Mouse (Mus musculus) olfactory bulb, adult 2 months (tissue): ENCODE measurements around the gene Apoc1. TPM values are rescaled to one million over a fixed set of nuclear protein-coding genes. Genes with fewer than 3 reads are reported as not detected.

ENCODE experiments used
- H3K27ac ChIP-seq: fragments of 200-500 bp; 2 replicates; pipeline ENCODE4 v1.5.1; 2012; ENCODE audit warnings: low read depth, low read length; ENCODE audit not compliant: insufficient read depth
- H3K4me1 ChIP-seq: fragments of 200-500 bp; 2 replicates; pipeline ENCODE4 v1.6.1; 2012; ENCODE audit warnings: low read length; ENCODE audit not compliant: control insufficient read depth, insufficient read depth
- H3K4me3 ChIP-seq: fragments of 200-500 bp; 2 replicates; pipeline ENCODE4 v1.5.1; 2012; ENCODE audit warnings: mild to moderate bottlenecking, low read depth, low read length, moderate library complexity; ENCODE audit not compliant: insufficient read depth
- CTCF ChIP-seq: fragments of 200-500 bp; IDR thresholded peaks from 2 replicates; pipeline ENCODE4 v1.5.1; 2012; ENCODE audit warnings: low read depth, mild to moderate bottlenecking, low read length, moderate library complexity; ENCODE audit not compliant: insufficient read depth
- POLR2A ChIP-seq: fragments of 200-500 bp; IDR thresholded peaks from 2 replicates; pipeline ENCODE4 v1.6.1; 2012; ENCODE audit warnings: mild to moderate bottlenecking, low read depth, low read length, moderate library complexity; ENCODE audit not compliant: insufficient read depth
- WGBS: fragments of 180-500 bp; shearing (Covaris S2); methylation state at CpG from one replicate; pipeline ENCODE4 v1.1.7; 2018; 5-methylcytosine and 5-hydroxymethylcytosine counted together
- polyA plus RNA-seq: library from polyadenylated mRNA; stranded (reverse); fragments of >200 nt; gene quantifications from 2 replicates; pipeline ENCODE4 v1.2.4, GENCODE M21; 2012; ENCODE audit warnings: low replicate concordance; ENCODE audit not compliant: missing spikeins, insufficient read depth, insufficient read length

Apoc1 gene
- polyA plus RNA-seq, 1 experiment, result not detected

DNA sequence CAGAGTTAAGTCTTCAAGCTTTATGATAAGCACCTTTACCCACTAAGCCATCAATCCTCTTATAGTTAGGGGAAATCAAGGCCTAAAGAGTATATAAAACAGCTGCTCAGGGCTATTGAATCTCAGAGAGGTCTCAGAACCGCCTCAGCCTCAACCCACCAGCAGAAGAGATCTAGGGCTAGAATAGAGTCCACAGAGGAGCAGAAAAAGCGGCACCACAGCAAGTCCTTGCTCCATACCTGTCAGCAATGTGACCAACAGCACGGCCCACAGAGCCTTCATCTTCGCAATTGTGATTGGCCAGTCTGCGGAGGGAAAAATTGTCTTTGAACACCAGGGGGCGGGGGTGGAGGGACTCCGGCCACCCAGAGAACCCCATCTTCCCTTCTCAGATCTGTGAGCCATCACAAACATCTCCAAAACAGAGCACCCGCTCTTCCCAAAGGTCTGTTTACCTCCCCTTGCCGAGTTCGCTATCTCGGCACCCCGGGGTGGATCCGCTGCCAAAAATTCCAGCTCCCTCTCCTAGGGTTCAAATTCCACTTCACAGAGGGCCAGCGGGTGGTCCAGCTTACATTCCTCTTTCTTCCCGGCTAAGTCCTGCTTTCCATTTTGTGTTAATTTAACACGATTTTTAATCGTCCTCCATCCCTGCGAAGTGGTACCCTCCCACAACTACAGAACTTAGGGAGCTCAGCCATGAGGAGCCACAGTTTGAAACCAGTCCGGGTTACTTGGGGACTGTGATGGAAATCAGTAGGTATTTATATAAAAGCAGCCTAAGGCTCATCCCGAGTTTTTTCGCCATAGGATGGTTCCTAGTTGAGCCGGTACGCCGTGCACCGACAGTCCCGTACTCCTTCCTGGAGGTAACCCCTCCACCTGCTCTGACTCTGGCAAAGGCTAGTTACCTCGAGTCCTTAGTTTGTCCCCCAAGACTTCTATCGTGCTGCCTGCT lies 5.8 kb upstream of the Apoc1 start:
- WGBS, result 11% methylated on average over 28 of the region's 28 CpGs
- Histone ChIP-seq H3K27ac (peak overlapping the region; percentile 20), H3K4me3 (peak overlapping the region; percentile 38), H3K4me1 (peaks cover 23% of the 10 kb centered on the region)
- TF ChIP-seq CTCF (no peak), POLR2A (no peak)

DNA sequence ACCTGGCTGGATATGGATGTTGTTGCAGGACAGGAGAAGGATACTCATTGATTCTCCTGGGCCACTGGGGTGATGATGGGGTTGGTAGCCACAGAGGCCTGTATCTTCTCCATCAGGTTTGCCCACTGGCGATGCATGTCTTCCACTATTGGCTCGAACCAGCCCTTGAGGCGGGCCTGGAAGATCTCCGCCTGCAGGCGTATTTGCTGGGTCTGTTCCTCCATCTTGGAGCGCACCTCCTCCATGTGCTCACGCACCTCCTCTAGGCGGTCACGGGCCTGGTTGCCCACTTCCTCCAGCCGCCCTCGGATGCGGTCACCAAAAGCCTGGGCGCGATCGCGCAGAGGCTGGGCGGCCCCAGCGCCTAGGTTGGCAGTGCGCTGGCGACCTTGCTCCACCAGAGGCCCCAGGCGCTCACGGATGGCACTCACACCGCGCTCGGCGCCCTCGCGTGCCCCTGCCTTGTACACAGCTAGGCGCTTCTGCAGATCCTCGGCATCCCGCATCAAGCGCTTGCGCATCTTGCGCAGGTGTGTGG lies 3.9 kb upstream of the Apoc1 start:
- Histone ChIP-seq H3K4me1 (peaks cover 32% of the 10 kb centered on the region), H3K4me3 (peak overlapping the region; percentile 25), H3K27ac (no peak overlapping the region)
- TF ChIP-seq CTCF, result no peak
- TF ChIP-seq POLR2A, result no peak
- WGBS, result 94% methylated on average over 34 of the region's 34 CpGs

DNA sequence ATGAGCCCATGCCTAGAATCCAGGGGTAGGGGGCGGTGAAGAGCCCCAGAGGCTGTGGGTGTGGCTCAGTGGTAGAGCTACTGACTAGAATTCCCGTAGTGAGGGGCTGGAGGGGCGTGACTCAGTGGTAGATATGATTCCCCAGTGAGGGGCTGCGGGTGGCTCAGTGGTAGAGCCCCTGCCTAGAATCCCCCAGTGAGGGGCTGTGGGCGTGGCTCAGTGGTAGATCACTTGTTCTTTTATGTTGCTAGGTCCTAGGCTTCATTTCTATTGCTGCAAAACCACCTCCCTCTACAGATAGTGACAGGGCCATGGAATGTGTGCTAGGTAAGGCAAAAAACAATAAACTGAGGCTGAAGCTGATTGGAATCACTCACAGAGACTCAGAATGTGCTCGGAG lies 3.4 kb upstream of the Apoc1 start:
- Histone ChIP-seq H3K27ac (no peak overlapping the region), H3K4me1 (peaks cover 30% of the 10 kb centered on the region), H3K4me3 (no peak overlapping the region)
- WGBS, result 86% methylated on average over 6 of the region's 6 CpGs
- TF ChIP-seq CTCF (no peak), POLR2A (no peak)

GRCm38 (mm10) chr7:19695213-19695594 lies 2.7 kb upstream of the Apoc1 start:
- TF ChIP-seq CTCF, result no peak
- Histone ChIP-seq H3K27ac (peak overlapping the region; percentile 15; the same call in 1 of the 2 replicates), H3K4me1 (peaks cover 29% of the 10 kb centered on the region), H3K4me3 (no peak overlapping the region)
- 56% methylated on average over 8 of the region's 8 CpGs for WGBS

GRCm38 (mm10) chr7:19694336-19695212 lies 2.1 kb upstream of the Apoc1 start:
- H3K4me3 ChIP-seq, result no peak overlapping the region
- peaks cover 29% of the 10 kb centered on the region for H3K4me1 ChIP-seq
- TF ChIP-seq CTCF (no peak), POLR2A (no peak)
- H3K27ac ChIP-seq, result peak overlapping the region; percentile 17; the same call in 1 of the 2 replicates
- WGBS, result 62% methylated on average over 10 of the region's 10 CpGs

DNA sequence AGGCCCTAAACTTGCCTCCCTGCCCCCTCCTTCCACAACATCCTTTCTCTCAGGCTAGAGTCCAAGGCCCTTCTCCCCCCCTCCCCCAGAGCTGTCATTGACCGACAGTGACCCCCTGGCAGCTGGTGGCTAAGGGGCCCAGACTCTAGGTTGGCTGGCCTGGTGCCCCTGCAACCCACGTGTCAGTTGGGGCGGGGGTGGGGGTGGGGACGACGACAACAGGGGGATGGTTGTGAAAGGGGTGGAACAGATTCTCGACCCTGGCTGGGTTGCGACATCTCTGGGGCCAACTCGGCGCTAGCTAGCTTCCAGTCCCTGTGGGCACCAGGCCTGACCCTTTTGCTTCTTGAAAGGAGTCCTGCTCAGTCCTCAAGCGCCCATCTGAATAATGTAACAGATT lies 961 bp upstream of the Apoc1 start:
- TF ChIP-seq CTCF, result no peak
- TF ChIP-seq POLR2A, result no peak
- WGBS, result 27% methylated on average over 10 of the region's 10 CpGs
- Histone ChIP-seq H3K4me1 (peaks cover 18% of the 10 kb centered on the region), H3K4me3 (no peak overlapping the region), H3K27ac (no peak overlapping the region)

DNA sequence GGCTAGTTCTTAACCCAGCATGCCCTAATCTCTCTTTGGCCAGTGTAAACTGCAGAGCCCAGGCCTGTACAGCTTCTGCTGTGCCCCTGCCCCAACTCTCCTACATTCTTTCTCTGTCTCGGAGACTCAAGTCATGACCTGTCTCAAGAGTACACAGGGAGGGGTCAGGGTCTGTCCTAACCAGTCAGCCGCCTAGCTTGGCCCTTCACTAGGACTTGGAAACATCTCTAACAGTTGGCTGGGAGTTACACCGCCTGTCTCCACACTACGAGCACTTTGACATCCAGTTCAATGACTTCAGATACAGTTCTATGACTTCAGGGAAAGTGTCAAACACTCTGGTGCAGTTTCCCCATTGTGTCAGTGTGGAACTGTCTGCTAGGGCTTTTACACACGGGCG lies 1.0 kb downstream of the Apoc1 start:
- WGBS, result 76% methylated on average over 6 of the region's 6 CpGs
- TF ChIP-seq POLR2A, result no peak
- no peak for TF ChIP-seq CTCF
- Histone ChIP-seq H3K27ac (no peak overlapping the region), H3K4me1 (peaks cover 15% of the 10 kb centered on the region), H3K4me3 (no peak overlapping the region)

DNA sequence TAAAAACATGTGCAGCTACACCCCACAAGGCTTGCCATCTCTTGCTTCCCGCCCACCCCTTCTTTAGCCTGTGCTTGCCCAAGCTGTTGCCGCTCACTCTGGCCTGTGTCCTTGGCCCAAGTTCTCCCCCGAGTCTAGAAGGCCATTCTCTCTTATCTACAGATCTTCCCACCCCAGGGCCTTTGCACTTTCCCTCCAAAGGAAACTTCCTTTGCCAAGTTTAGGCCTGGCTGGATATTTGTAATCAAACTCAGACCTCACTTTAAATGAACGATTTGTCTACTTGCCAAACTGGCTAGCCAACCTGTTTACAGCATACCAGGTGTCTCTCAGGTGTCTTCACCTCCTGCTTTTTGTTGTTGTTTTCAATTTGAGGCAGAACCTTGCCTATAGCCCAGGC lies 1.6 kb downstream of the Apoc1 start:
- no peak overlapping the region for H3K27ac ChIP-seq
- H3K4me3 ChIP-seq, result no peak overlapping the region
- H3K4me1 ChIP-seq, result peaks cover 15% of the 10 kb centered on the region
- WGBS, result 85% methylated on average over 4 of the region's 4 CpGs
- TF ChIP-seq CTCF, result no peak
- TF ChIP-seq POLR2A, result no peak
